Mouse (Mus musculus): Measurements from ENCODE around the gene Gcc1. TPM values are rescaled to one million over a fixed set of nuclear protein-coding genes. Genes with fewer than 3 reads are reported as not detected.

The Gcc1 gene
- total RNA-seq (2021), result 10 to 100 TPM; 12.2 to 12.7 TPM
- long read RNA-seq, experiment 1, full-length matches to known transcripts, result 14 of 17 reads
- long read RNA-seq, experiment 1, partial matches to known transcripts, result 0 of 17 reads
- long read RNA-seq, experiment 1, other reads (novel, unspliced or antisense), result 3 of 17 reads
- long read RNA-seq, experiment 2, full-length matches to known transcripts, result 8 of 9 reads
- long read RNA-seq, experiment 2, partial matches to known transcripts, result 0 of 9 reads
- long read RNA-seq, experiment 2, other reads (novel, unspliced or antisense), result 1 of 9 reads

DNA sequence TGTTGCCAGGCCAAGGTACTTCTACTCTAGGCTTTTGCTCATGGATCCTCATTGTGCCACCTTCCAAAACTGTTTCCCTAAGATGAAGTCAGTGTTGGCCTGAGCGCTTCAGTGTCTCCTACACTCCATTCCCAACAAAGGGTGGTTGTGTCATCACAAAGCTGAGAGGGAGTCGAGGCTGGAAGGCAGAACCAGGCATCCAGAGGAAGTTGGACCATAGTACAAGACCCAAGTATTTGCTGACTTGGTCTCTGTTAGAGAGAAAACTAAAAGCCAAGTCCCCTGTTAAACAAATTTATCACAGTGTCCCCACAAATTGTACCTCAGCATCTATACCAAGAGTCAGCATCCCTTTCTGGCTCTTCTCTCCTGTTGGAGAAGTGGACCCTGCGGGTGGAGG is at the start of gene Gcc1:
Gene Gcc1 (minus strand): TSS at position 101 of the 400 bp plus-strand sequence.
- no peak for DNase-seq

GRCm38 (mm10) chr6:28474839-28475238 is 46.6 kb upstream of the Gcc1 start, which contains the start of gene Snd1:
TSS of gene Snd1 (plus strand) at chr6:28475139.
- no peak for DNase-seq

GRCm38 (mm10) chr6:28474211-28474610 is 46.0 kb upstream of the Gcc1 start:
- no peak for DNase-seq

DNA sequence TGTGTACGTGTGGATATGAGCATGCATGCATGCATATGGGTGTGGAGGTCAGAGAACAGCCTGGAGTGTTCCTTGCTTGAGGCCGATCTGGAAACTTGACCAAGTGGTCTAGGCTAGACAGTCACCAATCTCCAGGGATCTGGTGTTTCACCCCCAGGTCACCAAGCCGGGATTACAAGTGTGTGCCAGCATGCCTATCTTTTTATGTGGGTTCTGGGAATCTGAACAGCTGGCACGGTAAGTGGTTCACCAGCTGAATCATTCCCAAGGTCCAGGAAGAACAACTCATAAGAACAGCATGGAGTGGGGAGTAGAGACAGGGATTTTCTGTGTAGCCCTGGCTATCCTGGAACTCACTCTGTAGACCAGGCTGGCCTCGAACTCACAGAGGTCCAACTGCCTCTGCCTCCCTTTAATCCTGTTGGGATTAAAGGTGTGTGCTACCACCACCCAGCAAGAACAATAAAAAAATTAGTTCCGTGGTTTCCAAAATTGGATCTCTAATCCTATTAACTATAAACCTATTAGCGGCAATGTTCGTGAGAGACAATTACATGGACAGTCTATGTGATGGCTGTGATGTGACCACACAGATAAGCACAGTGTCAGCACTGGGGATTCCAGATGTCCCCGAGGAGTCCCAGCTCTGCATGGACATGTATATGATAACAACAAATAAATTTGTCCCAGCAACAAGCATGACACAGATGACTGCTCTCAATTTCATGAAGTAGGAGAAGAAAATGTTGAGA is 43.3 kb upstream of the Gcc1 start:
- DNase-seq, result no peak

- DNase-seq, result no peak
Observed at GRCm38 (mm10) chr6:28470621-28471020, 42.4 kb upstream of the Gcc1 start.

DNA sequence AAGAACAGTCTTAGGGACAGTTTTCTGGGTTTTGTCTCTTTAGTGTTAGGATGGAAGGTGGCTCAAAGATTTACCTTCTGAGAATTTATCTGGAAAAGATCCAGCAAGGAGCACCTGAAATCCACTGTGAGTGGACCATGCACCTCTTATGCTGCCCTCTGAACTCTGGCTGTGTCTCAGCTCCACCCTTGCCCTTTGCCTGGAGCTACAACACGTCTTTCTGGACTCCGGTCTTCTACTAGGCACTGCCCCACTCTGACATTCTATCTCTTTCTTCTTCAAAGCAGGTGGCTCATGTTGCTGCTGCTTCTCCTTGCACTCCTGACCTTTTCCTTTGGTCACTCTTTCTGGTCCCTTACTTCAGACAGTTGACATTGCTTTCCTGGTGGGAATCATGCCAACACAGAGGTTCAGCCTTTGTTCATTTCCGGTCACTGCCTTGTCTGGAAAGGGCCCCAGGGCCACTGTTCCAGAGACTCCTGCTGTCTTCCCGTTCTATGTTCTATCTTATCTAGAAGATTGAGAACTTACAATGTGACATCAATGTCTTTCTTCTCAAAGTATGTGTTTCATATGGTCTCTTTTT is 41.9 kb upstream of the Gcc1 start:
- no peak for DNase-seq

DNA sequence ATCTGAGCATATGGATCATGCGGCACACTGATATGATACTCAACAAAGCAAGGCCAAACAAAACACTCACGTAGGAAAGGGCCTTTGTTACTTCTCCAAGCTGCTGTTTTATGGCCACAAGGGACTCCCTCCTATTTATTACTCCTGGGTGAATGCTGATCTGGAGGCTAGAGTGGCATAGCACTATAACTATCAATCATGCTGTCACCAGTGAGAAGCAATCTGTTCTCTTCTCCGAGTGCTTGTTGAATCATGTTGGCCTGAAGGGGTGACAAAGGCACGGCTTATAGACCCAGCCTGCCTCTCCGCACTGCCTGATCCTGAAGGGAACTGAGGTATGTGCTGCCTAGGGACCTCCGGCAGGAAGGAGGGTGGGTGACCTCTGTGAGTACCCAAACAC is 36.4 kb upstream of the Gcc1 start:
- no peak for DNase-seq

- peak; percentile 87 for DNase-seq
Observed at GRCm38 (mm10) chr6:28460534-28460933, 32.3 kb upstream of the Gcc1 start.

GRCm38 (mm10) chr6:28459221-28459668 is 31.1 kb upstream of the Gcc1 start:
- no peak for DNase-seq

- no peak for DNase-seq
Observed at GRCm38 (mm10) chr6:28450977-28451376, 22.8 kb upstream of the Gcc1 start.

GRCm38 (mm10) chr6:28450481-28450880 is 22.3 kb upstream of the Gcc1 start:
- no peak for DNase-seq

GRCm38 (mm10) chr6:28449253-28449652 is 21.1 kb upstream of the Gcc1 start, which contains the start of gene Pax4:
TSS of gene Pax4 (minus strand) at chr6:28449353.
- no peak for DNase-seq

DNA sequence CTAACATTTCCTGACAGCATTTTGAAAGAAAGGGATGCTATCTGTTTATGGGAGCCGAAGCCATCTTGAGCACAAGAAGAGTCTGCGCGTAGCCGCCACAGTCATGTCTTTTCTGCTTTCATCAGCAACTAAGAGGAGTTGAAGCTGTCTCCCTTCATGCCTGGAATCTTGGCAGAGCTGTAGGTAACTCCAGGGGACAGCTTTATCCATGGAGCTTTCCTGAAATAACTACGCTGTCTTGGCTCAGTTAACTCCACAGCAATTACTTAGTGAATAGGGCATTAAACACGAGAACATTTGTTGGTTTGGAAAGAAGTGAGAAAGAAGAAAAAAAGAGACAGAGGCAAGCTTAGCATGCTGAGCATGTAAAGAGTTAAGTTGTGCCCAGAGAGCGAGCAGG is 19.7 kb upstream of the Gcc1 start:
- no peak for DNase-seq

DNA sequence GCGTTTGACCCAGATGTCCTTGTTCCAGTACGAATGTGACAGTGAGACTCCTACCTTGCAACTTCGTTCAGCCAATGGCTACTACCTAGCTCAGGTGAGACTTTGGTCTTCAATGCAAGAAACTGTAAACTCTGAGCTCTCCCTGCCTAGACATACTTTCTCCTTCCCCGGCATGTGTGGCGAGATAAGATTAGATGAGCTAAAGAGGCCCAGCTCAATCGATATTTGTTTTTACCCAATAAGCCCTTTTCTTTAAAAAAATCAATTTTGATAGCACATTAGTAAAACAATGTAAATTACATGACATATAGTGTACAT is 3.3 kb upstream of the Gcc1 start:
- no peak for DNase-seq

DNA sequence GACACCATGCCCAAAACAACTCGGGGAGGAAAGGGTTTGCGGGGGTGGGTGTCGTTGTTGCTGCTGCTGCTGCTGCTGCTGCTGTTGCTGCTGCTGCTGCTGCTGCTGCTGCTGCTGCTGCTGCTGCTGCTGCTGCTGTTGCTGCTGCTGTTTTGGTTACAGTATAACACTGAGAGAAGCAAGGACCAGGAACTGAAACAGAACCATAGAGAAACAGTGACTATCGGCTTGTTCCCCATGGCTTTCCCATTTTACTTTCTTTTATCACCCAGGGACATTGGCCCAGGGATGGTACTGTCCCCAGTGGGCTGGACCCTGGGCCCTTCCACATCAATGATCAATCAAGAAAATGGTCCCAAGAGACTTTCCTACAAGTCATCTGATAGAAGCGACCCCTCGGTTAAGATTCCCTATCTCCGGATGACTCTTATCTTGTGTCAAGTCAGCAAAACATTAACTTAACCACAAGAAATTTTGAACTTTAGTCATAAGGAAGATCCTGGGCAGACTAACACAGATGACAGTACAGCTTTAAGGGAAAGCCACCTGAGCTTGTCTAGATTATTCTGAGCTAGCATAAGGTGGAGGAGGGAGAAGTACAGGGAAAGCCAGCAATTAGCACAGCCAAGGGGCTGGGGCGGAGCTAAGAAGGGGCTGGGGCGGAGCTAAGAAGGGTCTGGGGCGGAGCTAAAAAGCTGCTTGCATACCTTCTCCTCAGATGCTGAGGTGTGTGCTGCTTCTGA is 2.8 kb upstream of the Gcc1 start:
- no peak for DNase-seq

DNA sequence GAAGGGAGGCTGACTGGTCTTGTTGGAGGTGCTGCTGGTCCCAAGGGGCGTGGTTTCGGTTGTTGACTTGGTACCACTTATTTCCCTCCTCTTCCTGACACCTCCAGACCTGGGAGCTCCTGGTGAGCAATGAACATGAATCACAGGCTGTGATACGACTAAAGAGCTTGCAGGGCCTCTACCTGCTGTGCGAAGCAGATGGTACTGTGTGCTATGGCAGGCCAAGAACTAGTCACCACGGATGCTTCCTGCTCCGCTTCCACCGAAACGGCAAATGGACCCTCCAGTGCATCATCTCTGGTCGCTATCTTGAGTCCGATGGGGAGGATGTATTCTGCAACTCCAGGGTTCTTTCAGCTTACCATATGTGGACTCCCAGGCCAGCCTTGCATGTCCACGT is 1.7 kb upstream of the Gcc1 start:
- no peak for DNase-seq

GRCm38 (mm10) chr6:28427096-28427839 is 922 bp downstream of the Gcc1 start, which contains the start of gene Fscn3:
TSS of gene Fscn3 (plus strand) at chr6:28427789.
- DNase-seq, result no peak

- no peak for DNase-seq
Observed at GRCm38 (mm10) chr6:28425019-28425418, 3.2 kb downstream of the Gcc1 start.

GRCm38 (mm10) chr6:28423767-28424695 is 4.2 kb downstream of the Gcc1 start:
- peak; percentile 64 for DNase-seq

DNA sequence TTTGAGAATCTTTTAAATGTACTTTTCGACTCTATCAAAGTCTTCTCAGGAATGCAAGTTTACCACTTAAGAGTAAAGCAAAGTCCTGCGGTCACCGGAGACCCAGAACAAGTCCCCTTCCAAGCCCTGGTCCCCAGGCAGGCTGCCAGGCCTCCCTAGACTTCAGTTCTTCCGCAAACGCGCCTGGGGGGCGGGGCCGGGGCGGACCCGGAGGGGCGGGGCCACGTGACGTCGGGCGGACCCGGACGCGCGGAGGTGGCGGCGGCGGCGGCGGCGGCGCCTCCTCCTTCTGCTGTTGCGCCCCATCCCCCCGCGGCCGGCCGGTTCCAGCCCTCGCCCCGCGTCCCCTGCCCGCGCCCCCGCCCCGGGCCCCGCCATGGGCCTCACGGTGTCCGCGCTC is 4.9 kb downstream of the Gcc1 start, which contains the start of gene Arf5:
Gene Arf5 (plus strand): TSS at position 248 of the 400 bp plus-strand sequence.
- DNase-seq, result peak; percentile 99

Data from adrenal gland, postnatal 10 days (tissue).